Mouse (Mus musculus) MEL (cell line): ENCODE data around the gene Ppfia4.

Experiments used
- CTCF ChIP-seq, 3 experiments: IDR thresholded peaks in 2 of 3; conservative IDR thresholded peaks in 1 of 3; 2 replicates each; pipeline ENCODE4 v1.5.1; 2011 to 2012; ENCODE audit warnings: low read length in 3 of 3, low read depth in 2 of 3, mild to moderate bottlenecking in 2 of 3, improper control_type of control experiment in 1 of 3, inconsistent platforms in 1 of 3, mixed read lengths in 1 of 3, moderate library complexity in 1 of 3; ENCODE audit not compliant: control insufficient read depth in 1 of 3, insufficient read depth in 1 of 3, poor library complexity in 1 of 3, severe bottlenecking in 1 of 3
- GATA1 ChIP-seq: IDR thresholded peaks from 2 replicates; pipeline ENCODE4 v1.6.1; 2011; ENCODE audit warnings: low read depth, low read length, improper control_type of control experiment
- SIN3A ChIP-seq: IDR thresholded peaks from 2 replicates; pipeline ENCODE4 v1.6.1; 2012; ENCODE audit warnings: low read length, improper control_type of control experiment, inconsistent platforms

DNA sequence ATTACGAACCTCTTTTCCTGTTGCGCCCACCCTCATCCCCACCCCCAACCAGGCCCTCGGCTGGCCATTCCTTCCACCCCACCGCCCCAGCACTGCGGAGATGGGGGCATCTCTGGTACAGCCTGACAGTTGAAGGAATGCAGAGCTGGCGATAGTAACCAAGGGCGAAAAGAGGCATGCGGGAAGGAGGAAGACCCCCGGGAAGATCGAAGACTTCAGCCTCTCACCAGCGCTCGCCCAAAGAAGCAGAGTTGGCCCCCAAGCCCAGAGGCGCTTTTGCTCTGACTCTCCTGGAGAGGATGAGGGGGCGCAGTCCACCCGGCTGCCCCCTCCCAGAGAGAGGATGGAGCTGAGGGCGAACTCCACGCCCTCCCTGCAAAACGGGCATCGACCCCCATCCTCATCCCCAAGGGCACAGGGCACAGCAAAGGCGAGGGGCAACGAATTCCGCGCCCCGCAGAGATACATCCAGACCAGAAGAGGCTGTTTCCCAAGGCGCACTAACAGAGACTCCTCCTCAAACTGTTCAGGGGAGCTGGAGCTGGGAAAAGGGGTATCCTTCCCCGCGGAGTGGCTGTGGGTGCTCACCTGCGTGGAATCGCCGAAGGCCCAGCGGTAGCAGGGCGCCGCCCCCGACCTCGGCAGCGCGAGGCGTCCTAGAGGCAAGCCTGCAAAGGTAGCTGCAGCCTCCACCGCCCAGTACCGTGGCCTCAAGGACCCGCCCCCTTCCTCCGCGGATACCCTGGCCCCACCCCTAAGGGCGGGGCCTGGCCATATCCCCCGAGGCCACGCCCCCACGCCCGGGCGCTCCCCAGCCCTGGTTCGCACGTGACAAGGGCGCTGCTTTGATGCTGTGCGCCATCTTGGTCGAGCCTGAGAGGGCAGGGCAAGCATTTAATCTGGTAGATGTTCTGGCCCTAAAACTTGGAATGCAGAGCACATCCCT lies 11.6 kb upstream of the Ppfia4 start:
- TF ChIP-seq SIN3A (no peak), GATA1 (no peak), CTCF (IDR thresholded peaks at IDR 0.05 in 2 of 3, conservative IDR thresholded peaks at IDR 0.05 in 1 of 3; ENCODE audit: control insufficient read depth in 1 of 3, insufficient read depth in 1 of 3, low read depth in 2 of 3, low read length in 3 of 3, poor library complexity in 1 of 3, severe bottlenecking in 1 of 3) (no peak)
